Mouse (Mus musculus) heart, postnatal 0 days (tissue): ENCODE measurements around the gene Mecom. TPM values are rescaled to one million over a fixed set of nuclear protein-coding genes. Genes with fewer than 3 reads are reported as not detected.
A peak's percentile ranks its signal among the peaks of the same experiment; 100 is the strongest.

Experiments
- ATAC-seq: fragments of 200-750 bp; cut with Nextera tagmentation; 2 replicates; pipeline ENCODE4 v1.8.0; 2017; ENCODE audit warnings: low read depth, moderate number of reproducible peaks, moderate library complexity; ENCODE audit not compliant: insufficient read depth
- DNase-seq: peaks from one replicate; pipeline ENCODE4 v3.0.0-alpha.2; 2016; ENCODE audit warnings: low spot score
- H3K27ac ChIP-seq: fragments of 300-500 bp; sonication (generic); 2 replicates; pipeline ENCODE4 v1.5.1; 2014; ENCODE audit warnings: low read depth, mild to moderate bottlenecking
- H3K27me3 ChIP-seq: fragments of 300-500 bp; sonication (generic); 2 replicates; pipeline ENCODE4 v1.6.1; 2014; ENCODE audit warnings: low read length, mixed read lengths; ENCODE audit not compliant: control insufficient read depth, insufficient read depth
- H3K36me3 ChIP-seq: fragments of 300-500 bp; sonication (generic); replicated peaks from 2 replicates; pipeline ENCODE4 v1.6.1; 2014; ENCODE audit warnings: low read length, mixed read lengths; ENCODE audit not compliant: control insufficient read depth, insufficient read depth
- H3K4me1 ChIP-seq: fragments of 300-500 bp; sonication (generic); 2 replicates; pipeline ENCODE4 v1.6.1; 2014; ENCODE audit warnings: antibody characterized with exemption; ENCODE audit not compliant: control insufficient read depth, insufficient read depth
- H3K4me2 ChIP-seq: fragments of 300-500 bp; sonication (generic); 2 replicates; pipeline ENCODE4 v1.6.1; 2014; ENCODE audit warnings: low read depth, mild to moderate bottlenecking, low read length, moderate library complexity
- H3K4me3 ChIP-seq: fragments of 300-500 bp; sonication (generic); 2 replicates; pipeline ENCODE4 v1.5.1; 2014; ENCODE audit warnings: low read depth, low read length
- H3K9ac ChIP-seq: fragments of 300-500 bp; sonication (generic); replicated peaks from 2 replicates; pipeline ENCODE4 v1.6.1; 2014; ENCODE audit warnings: low read depth, low read length, mixed read lengths
- H3K9me3 ChIP-seq: fragments of 300-500 bp; sonication (generic); replicated peaks from 2 replicates; pipeline ENCODE4 v1.6.1; 2016; ENCODE audit warnings: low read length; ENCODE audit not compliant: control insufficient read depth
- CTCF ChIP-seq: IDR thresholded peaks from 2 replicates; pipeline ENCODE4 v1.5.1; 2016; ENCODE audit warnings: antibody characterized with exemption, control low read depth, low read depth
- EP300 ChIP-seq: IDR thresholded peaks from 2 replicates; pipeline ENCODE4 v1.6.1; 2016; ENCODE audit warnings: antibody characterized with exemption, low read depth
- WGBS: fragments of 180-500 bp; shearing (Covaris S2); extraction: QIAGEN DNeasy Blood & Tissue Kit; methylation state at CpG from one replicate; pipeline ENCODE4 v1.1.7; 2014; 5-methylcytosine and 5-hydroxymethylcytosine counted together
- polyA plus RNA-seq: library from polyadenylated mRNA; unstranded; fragments of >200 nt; fragmentation: Nextera tagmentation; extraction: Ambion mirVana; gene quantifications from 2 replicates; pipeline ENCODE4 v1.2.1, GENCODE M21; 2015
- total RNA-seq: library from RNA; depleted of rRNA; stranded (reverse); fragments of >200 nt; gene quantifications from 2 replicates; pipeline ENCODE4 v1.2.3, GENCODE M21; 2014; ENCODE audit warnings: low replicate concordance

Mecom gene
- total and polyA plus RNA-seq, 2 experiments from 2014 or later: 8.5 to 18.9 TPM

DNA sequence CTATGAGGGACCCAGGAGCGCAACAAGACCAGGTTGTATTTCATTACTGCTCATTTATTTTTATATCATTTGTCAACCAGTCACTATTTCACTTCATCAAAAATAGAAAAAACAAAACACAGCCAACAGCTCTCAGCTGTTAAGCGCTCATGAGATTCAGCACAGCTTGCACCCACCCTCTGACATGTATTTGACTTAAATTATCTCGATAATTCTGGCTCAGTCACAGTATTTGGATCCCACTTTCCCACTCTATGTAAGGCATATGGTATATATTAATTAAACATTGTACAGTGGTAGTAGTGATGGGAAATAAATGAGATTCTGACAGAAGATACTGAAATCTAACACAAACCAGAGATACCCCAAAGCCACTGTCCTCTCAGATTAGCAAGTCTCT lies 83.3 kb downstream of the Mecom start:
- 73% methylated on average over 3 of the region's 3 CpGs for WGBS
- Histone ChIP-seq H3K4me3 (no peak overlapping the region), H3K27ac (no peak overlapping the region), H3K36me3 (no peaks in the 10 kb centered on the region), H3K4me2 (no peak overlapping the region), H3K27me3 (no peaks in the 10 kb centered on the region), H3K9me3 (no peaks in the 10 kb centered on the region), H3K4me1 (peaks cover 15% of the 10 kb centered on the region; the same call in 1 of the 2 replicates), H3K9ac (no peak overlapping the region)
- DNase-seq: no peak
- ATAC-seq: no peak
- TF ChIP-seq CTCF (no peak), EP300 (no peak)

DNA sequence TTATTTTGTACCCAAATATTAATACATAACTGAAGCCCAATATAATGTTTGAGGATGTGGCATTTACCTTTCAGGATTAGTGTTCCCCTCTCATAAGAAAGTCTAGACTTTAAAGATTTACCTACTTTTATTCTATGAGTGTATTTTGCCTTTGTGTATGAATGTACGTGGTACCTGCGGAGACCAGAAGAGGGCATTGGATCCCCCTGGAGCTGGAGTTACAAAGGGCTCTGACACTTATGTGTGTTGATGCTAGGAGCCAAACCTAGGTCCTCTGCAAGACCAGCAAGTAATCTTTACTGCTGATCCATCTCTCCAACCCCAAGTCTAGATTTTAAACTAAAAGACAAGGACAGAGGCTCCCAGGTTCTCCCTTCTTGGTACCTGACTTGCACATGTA lies 86.0 kb downstream of the Mecom start:
- Histone ChIP-seq H3K27ac (no peak overlapping the region), H3K9ac (no peak overlapping the region), H3K4me2 (no peak overlapping the region), H3K9me3 (no peaks in the 10 kb centered on the region), H3K27me3 (no peaks in the 10 kb centered on the region), H3K4me3 (no peak overlapping the region), H3K4me1 (peaks cover 15% of the 10 kb centered on the region; the same call in 1 of the 2 replicates), H3K36me3 (no peaks in the 10 kb centered on the region)
- ATAC-seq (no peak), DNase-seq (no peak)
- TF ChIP-seq EP300 (no peak), CTCF (no peak)
- WGBS: 92% methylated on average over 2 of the region's 2 CpGs

DNA sequence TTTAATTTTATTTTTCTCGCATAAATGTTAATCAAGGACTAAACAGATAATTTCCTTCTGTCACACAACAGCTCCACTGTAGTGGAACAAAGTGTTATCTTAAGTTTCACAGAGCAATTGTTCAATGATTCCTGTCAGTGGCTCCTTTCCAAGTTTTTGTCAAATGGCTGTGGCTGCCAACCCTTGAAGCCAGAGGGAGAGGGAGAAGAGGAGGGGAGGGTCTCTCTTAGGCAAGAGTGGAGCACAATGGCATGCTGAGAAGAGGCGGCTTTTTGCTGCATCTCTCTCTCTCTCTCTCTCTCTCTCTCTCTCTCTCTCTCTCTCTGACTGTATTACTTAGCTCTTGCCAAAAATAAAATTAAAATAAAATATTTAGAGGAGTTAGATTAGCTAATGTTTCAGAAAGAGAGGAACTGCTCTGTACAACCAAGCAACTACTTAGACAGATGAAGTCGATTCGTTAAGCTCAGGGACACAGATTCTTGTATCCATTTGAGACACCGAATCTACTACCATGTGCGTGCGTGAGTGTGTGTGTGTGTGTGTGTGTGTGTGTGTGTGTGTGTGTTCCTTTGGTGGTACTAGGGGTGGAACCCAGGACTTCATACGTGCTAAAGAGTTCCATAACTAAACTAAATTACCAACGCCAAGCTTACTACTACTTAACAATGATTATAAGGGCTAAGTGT lies 86.8 kb downstream of the Mecom start:
- H3K4me2 ChIP-seq: no peak overlapping the region
- DNase-seq: peak; percentile 46
- ATAC-seq: no peak
- no peaks in the 10 kb centered on the region for H3K27me3 ChIP-seq
- H3K9ac ChIP-seq: no peak overlapping the region
- no peak overlapping the region for H3K27ac ChIP-seq
- WGBS: 60% methylated on average over 9 of the region's 9 CpGs
- H3K4me1 ChIP-seq: peaks cover 9% of the 10 kb centered on the region; the same call in 1 of the 2 replicates
- H3K36me3 ChIP-seq: no peaks in the 10 kb centered on the region
- no peak for TF ChIP-seq CTCF
- no peak for TF ChIP-seq EP300
- H3K9me3 ChIP-seq: no peaks in the 10 kb centered on the region
- H3K4me3 ChIP-seq: no peak overlapping the region

DNA sequence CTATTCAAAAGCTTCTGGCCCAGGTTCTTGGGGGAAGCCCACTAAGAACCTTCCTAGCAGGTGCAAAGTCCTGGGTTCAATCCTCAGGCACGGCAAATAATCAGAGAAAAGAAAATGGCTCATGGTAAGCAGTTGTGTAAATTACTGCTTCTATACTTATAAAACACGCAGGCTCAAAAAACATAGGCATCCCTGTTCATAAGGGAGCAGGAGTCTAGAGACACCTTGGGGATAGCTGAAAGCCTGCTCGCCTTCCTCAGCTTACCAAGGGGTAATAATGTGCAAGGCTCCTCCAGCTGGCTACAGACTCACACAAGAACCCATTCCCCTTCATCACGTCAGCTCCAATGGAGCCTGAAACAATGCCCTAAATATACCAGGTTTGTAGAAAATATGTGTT lies 88.2 kb downstream of the Mecom start:
- Histone ChIP-seq H3K4me1 (peaks cover 9% of the 10 kb centered on the region; the same call in 1 of the 2 replicates), H3K27me3 (no peaks in the 10 kb centered on the region), H3K9me3 (no peaks in the 10 kb centered on the region), H3K4me2 (no peak overlapping the region), H3K9ac (no peak overlapping the region), H3K4me3 (no peak overlapping the region), H3K27ac (no peak overlapping the region), H3K36me3 (no peaks in the 10 kb centered on the region)
- ATAC-seq (no peak), DNase-seq (no peak)
- TF ChIP-seq CTCF: no peak
- TF ChIP-seq EP300: no peak
- WGBS: 88% methylated on average over 4 of the region's 4 CpGs

DNA sequence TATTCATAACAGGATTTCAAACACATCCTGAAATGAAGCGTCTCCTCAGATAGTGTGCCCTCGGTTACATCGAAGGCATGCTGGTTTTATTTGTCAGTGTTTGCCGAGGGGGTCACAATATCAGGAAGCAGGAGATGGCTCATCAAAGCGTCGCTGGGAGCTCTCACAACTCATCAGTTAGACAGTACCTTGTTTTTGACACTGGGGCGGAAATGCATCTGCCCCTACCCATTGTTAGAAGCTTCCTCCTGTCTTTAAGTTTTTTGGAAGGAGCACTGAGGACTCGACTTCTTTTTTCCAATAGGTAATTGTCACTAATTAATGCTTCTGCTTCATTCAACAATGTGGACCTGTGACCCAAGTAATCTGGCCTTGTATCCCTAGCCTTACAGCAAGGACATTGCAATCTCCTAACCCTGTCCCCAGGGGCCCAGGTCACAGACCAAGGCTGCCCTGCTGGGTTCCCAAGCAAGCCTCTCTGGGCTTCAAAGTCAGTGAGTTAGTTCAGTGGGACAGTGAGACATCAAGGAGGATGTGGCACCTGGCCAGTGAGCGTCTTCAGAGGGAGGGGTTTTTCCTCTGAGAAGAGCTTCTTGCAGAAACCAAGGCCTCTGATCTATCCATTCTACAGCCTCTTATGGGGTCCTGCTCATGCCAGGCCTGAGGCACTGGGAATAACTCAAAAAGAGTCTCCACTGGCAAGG lies 89.7 kb downstream of the Mecom start:
- no peak for DNase-seq
- H3K27me3 ChIP-seq: no peaks in the 10 kb centered on the region
- no peak overlapping the region for H3K4me3 ChIP-seq
- H3K9ac ChIP-seq: no peak overlapping the region
- H3K4me2 ChIP-seq: no peak overlapping the region
- H3K27ac ChIP-seq: peak overlapping the region; percentile 13; the same call in 1 of the 2 replicates
- 49% methylated on average over 9 of the region's 9 CpGs for WGBS
- no peaks in the 10 kb centered on the region for H3K36me3 ChIP-seq
- TF ChIP-seq CTCF (no peak), EP300 (no peak)
- H3K4me1 ChIP-seq: peaks cover 9% of the 10 kb centered on the region; the same call in 1 of the 2 replicates
- ATAC-seq: no peak
- H3K9me3 ChIP-seq: no peaks in the 10 kb centered on the region
